Mouse (Mus musculus) CD4-positive, CD25-positive, alpha-beta regulatory T cell, adult 4 months (primary cell): Measurements from ENCODE around the gene Dohh. TPM values are rescaled to one million over a fixed set of nuclear protein-coding genes. Genes with fewer than 3 reads are reported as not detected.

Experiments used
- ATAC-seq: one replicate; pipeline ENCODE4 v1.8.0; 2017
- polyA plus RNA-seq, 2 experiments: library from polyadenylated mRNA; unstranded; fragments of 100-300 nt; shearing (Covaris generic); gene quantifications; one replicate each; pipeline ENCODE4 v1.2.1; 2017

The Dohh gene
- polyA plus RNA-seq, 2 experiments from 2014 or later = 9.4 to 13.9 TPM

- ATAC-seq = no peak
Observed at GRCm38 (mm10) chr10:81418216-81419070, 34.2 kb downstream of the Dohh start.

GRCm38 (mm10) chr10:81419111-81419928 is 35.1 kb downstream of the Dohh start:
- no peak for ATAC-seq

- ATAC-seq = no peak
Observed at GRCm38 (mm10) chr10:81420191-81420767, 36.1 kb downstream of the Dohh start.

GRCm38 (mm10) chr10:81421041-81421796 is 37.0 kb downstream of the Dohh start:
- ATAC-seq = no peak

GRCm38 (mm10) chr10:81421797-81422100 is 37.5 kb downstream of the Dohh start:
- no peak for ATAC-seq

GRCm38 (mm10) chr10:81422191-81422590 is 38.0 kb downstream of the Dohh start:
- ATAC-seq = no peak

- no peak for ATAC-seq
Observed at GRCm38 (mm10) chr10:81422661-81423217, 38.5 kb downstream of the Dohh start.

- no peak for ATAC-seq
Observed at GRCm38 (mm10) chr10:81423476-81424245, 39.4 kb downstream of the Dohh start.

- no peak for ATAC-seq
Observed at GRCm38 (mm10) chr10:81424246-81425051, 40.2 kb downstream of the Dohh start.

GRCm38 (mm10) chr10:81425236-81425850 is 41.1 kb downstream of the Dohh start:
- ATAC-seq = no peak

- no peak for ATAC-seq
Observed at GRCm38 (mm10) chr10:81426081-81426671, 41.9 kb downstream of the Dohh start.

- no peak for ATAC-seq
Observed at GRCm38 (mm10) chr10:81426897-81427296, 42.7 kb downstream of the Dohh start.

GRCm38 (mm10) chr10:81427327-81427726 is 43.1 kb downstream of the Dohh start:
- no peak for ATAC-seq

GRCm38 (mm10) chr10:81427804-81428506 is 43.7 kb downstream of the Dohh start:
- ATAC-seq = no peak

GRCm38 (mm10) chr10:81428507-81428870 is 44.3 kb downstream of the Dohh start:
- no peak for ATAC-seq

GRCm38 (mm10) chr10:81429092-81429491 is 44.9 kb downstream of the Dohh start:
- no peak for ATAC-seq

- ATAC-seq = no peak
Observed at GRCm38 (mm10) chr10:81429605-81430061, 45.4 kb downstream of the Dohh start.

GRCm38 (mm10) chr10:81430141-81430830 is 46.1 kb downstream of the Dohh start:
- peak; percentile 20 for ATAC-seq
